Comparison of ENCODE assay signal across 10 mouse cellular contexts in genomic region chr11:87007371-87007770, GRCm38 (mm10). TPM values are rescaled to one million over a fixed set of nuclear protein-coding genes. Genes with fewer than 3 reads are reported as not detected.
DNase-seq lines count a peak whose midpoint lies in the region; ATAC-seq lines count a peak whose summit lies in the region.
"Had no signal": no experiment of that assay in that cellular context is flagged by ENCODE, and none has a peak within 500 bp of the region (broad histone marks: within the 10 kb centered on the region; RNA-seq: fewer than 3 reads in every experiment).

No protein-coding gene starts in this region.

- peak overlapping the region; percentile 64 for H3K27ac ChIP-seq in hindbrain, embryonic 12.5 days
- H3K27ac ChIP-seq: hindbrain, embryonic 15.5 days had no signal

- H3K27me3 ChIP-seq in hindbrain, embryonic 12.5 days, result no peaks in the 10 kb centered on the region
- H3K27me3 ChIP-seq: hindbrain, embryonic 15.5 days had no signal

- H3K9ac ChIP-seq in hindbrain, embryonic 12.5 days, result no peak overlapping the region
- H3K9ac ChIP-seq: hindbrain, embryonic 15.5 days had no signal

- no peaks in the 10 kb centered on the region for H3K36me3 ChIP-seq in hindbrain, embryonic 12.5 days
- H3K36me3 ChIP-seq: hindbrain, embryonic 15.5 days had no signal

- DNase-seq in kidney, postnatal 10 days, result peak; percentile 25
- no peak for DNase-seq in kidney, postnatal 25 days
- peak; percentile 85 for DNase-seq in 3T3-L1 (ENCODE audit: low read depth, low spot score)
- DNase-seq in Muller cell, postnatal 12 days (ENCODE audit: inconsistent ontology term), result peak; percentile 87
- DNase-seq in right cerebral cortex, postnatal 10 days (ENCODE audit: low spot score in 2 of 2), result no peak
- DNase-seq in left cerebral cortex, postnatal 14 days (ENCODE audit: low spot score in 2 of 2), result no peak
- DNase-seq: adrenal gland, adult 8-10 months; cerebellum, postnatal 14 days had no signal

- peak; percentile 81 for ATAC-seq in hindbrain, embryonic 12.5 days (ENCODE audit: low FRiP score)

- no peak overlapping the region for H3K4me3 ChIP-seq in hindbrain, embryonic 12.5 days
- H3K4me3 ChIP-seq: hindbrain, embryonic 15.5 days had no signal

- H3K9me3 ChIP-seq in hindbrain, embryonic 12.5 days (replicated peaks), result no peaks in the 10 kb centered on the region
- H3K9me3 ChIP-seq: hindbrain, embryonic 15.5 days had no signal

- H3K4me1 ChIP-seq in hindbrain, embryonic 12.5 days, result peaks cover 5% of the 10 kb centered on the region

- intact Hi-C loops in left cerebral cortex, postnatal 14 days (cut with DNase I), result no loop called here

- no peak overlapping the region for H3K4me2 ChIP-seq in hindbrain, embryonic 12.5 days (replicated peaks)
- H3K4me2 ChIP-seq: hindbrain, embryonic 15.5 days had no signal

- WGBS in hindbrain, embryonic 12.5 days, result 18% methylated on average over 8 of the region's 8 CpGs

RNA-seq across cellular contexts. Expression of gene Ypel2, which starts 13.9 kb away (rescaled TPM):
- polyA plus RNA-seq in hindbrain, embryonic 12.5 days (2016; fragmentation: Nextera tagmentation; extraction: Ambion mirVana), result 9.6 TPM in 2 replicates
- total RNA-seq in left cerebral cortex, postnatal 14 days (2021), result 10 to 100 TPM; 37.9 to 41.1 TPM

Comparison
In these comparisons a context has a peak if more than half of its experiments do, and no peak if none do; other contexts are left out.
1. DNase-seq: peak in kidney, postnatal 10 days (single experiment), 3T3-L1 (single experiment) and Muller cell, postnatal 12 days (single experiment); none in kidney, postnatal 25 days (0 of 2), right cerebral cortex, postnatal 10 days (0 of 2) and left cerebral cortex, postnatal 14 days (0 of 2).